Mouse (Mus musculus): ENCODE measurements around the gene Eif5a2. TPM values are rescaled to one million over a fixed set of nuclear protein-coding genes. Genes with fewer than 3 reads are reported as not detected.

Eif5a2 gene
- 8.6 TPM for polyA plus RNA-seq (2017; shearing (Covaris generic))

DNA sequence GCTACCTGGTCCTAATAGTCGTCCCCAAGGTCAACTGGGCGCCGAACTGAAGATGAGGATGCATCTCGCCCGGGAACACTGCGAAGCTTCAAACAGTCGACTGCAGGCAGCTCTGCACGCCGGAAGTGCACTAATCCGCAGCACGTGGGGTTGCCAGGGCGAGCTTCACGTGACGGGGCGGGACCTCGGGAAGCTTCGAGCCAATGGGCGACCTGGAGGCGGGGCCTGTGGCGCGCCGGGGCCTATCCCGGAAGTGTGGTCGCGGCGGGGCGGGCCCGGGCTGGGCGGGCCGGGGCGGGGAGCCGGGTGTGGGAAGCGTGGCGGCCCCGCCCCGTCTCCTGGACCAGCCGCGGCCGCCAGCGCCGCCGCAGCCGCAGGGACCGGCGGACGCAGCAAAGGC lies at the start of gene Eif5a2:
Gene Eif5a2 (plus strand): TSS at position 283 of the 400 bp plus-strand sequence.

DNA sequence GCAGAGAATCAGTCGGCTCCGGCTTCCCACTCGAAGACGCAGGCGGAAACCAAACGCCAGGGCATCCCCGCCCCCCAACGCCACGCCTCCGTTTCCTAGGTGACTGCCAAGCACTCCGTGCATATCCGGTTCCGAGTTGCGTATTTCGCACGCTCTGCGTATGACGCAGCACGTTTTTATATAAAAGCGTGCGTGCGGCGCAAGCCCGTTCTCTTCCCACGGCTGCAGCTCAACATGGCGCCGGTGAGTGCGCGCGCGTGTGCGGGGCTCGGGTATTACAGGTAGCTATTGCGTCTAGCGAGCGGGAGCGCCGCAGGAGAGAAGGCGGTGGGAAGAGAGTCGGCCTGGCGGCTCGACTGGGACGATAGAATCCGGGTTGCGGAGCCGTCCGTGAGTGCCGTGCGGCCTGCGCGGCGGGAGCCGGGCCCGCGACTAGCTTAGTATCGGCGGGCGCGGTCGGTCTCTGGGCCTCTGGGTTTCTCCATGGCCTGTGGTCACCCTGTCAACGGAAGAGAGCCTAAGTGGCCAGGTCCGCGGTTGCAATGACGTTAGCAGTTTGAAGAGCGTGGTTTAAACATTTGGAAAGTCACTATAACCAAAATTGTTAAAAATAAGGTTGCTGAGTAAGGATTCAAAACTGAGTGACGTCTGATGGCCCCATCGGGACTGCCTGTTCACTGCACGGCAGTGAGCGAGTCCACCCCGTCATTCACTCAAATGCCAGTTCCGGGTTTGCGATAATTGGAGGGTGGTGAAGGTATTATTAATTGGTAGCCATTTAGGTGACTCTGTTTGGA lies 24.4 kb downstream of the Eif5a2 start, which contains the start of gene Rpl22l1:
Gene Rpl22l1 (plus strand): TSS at position 136 of the 797 bp plus-strand sequence.

Other genes with a start within 250 kb of the Eif5a2 start
- gene Slc2a2, start 83.4 kb upstream of the Eif5a2 start, polyA plus RNA-seq (2017; shearing (Covaris generic)): 0.28 TPM
- 308 TPM for gene Rpl22l1, start 24.2 kb downstream of the Eif5a2 start, polyA plus RNA-seq (2017; shearing (Covaris generic))
- gene Gm1527, start 111.3 kb downstream of the Eif5a2 start, polyA plus RNA-seq (2017; shearing (Covaris generic)): not detected